Mouse (Mus musculus) right cerebral cortex, postnatal 10 days (tissue): ENCODE measurements at regions not wholly inside any gene's neighbourhood (a gene's known extent, or its start where the extent isn't known, plus 50 kb on each side); places are given as distances from the start of the nearest gene placed in this dataset.

Source experiments
- DNase-seq, 2 experiments: peaks; one replicate each; pipeline ENCODE4 v3.0.0; 2021; ENCODE audit warnings: low spot score in 2 of 2

- no peak for DNase-seq
Measured at GRCm38 (mm10) chr6:147416592-147416991, 59.0 kb upstream of the Ccdc91 start.

- no peak for DNase-seq
Measured at GRCm38 (mm10) chr6:147413713-147414112, 61.9 kb upstream of the Ccdc91 start.

- no peak for DNase-seq
Measured at GRCm38 (mm10) chr6:147397984-147398383, 77.6 kb upstream of the Ccdc91 start.

GRCm38 (mm10) chr6:147391425-147392158 is 84.0 kb upstream of the Ccdc91 start:
- DNase-seq = no peak

GRCm38 (mm10) chr6:147390499-147390898 is 85.1 kb upstream of the Ccdc91 start:
- DNase-seq = no peak

GRCm38 (mm10) chr6:147388727-147389126 is 86.9 kb upstream of the Ccdc91 start:
- DNase-seq = no peak

- DNase-seq = no peak
Measured at GRCm38 (mm10) chr6:147385606-147386005, 90.0 kb upstream of the Ccdc91 start.

- DNase-seq = no peak
Measured at GRCm38 (mm10) chr6:147380519-147380918, 95.1 kb upstream of the Ccdc91 start.

GRCm38 (mm10) chr6:147377679-147378078 is 97.9 kb upstream of the Ccdc91 start:
- no peak for DNase-seq

- peak in 1 of 2 experiments; percentile 35 for DNase-seq
Measured at GRCm38 (mm10) chr6:147371737-147372136, 103.9 kb upstream of the Ccdc91 start.

GRCm38 (mm10) chr6:147371336-147371735 is 104.3 kb upstream of the Ccdc91 start:
- no peak for DNase-seq

GRCm38 (mm10) chr6:147362842-147363241 is 98.9 kb upstream of the Pthlh start:
- DNase-seq = no peak

- DNase-seq = no peak
Measured at GRCm38 (mm10) chr6:147357031-147357430, 93.0 kb upstream of the Pthlh start.

GRCm38 (mm10) chr6:147356570-147356969 is 92.6 kb upstream of the Pthlh start:
- DNase-seq = no peak

GRCm38 (mm10) chr6:147349566-147350237 is 85.7 kb upstream of the Pthlh start:
- no peak for DNase-seq

GRCm38 (mm10) chr6:147348621-147349020 is 84.6 kb upstream of the Pthlh start:
- no peak for DNase-seq

- no peak for DNase-seq
Measured at GRCm38 (mm10) chr6:147341042-147341441, 77.1 kb upstream of the Pthlh start.

GRCm38 (mm10) chr6:147332976-147333375 is 69.0 kb upstream of the Pthlh start:
- no peak for DNase-seq

- DNase-seq = peak; percentile 70 to 86
Measured at GRCm38 (mm10) chr6:147329201-147329600, 65.2 kb upstream of the Pthlh start.

GRCm38 (mm10) chr6:147324336-147324735 is 60.4 kb upstream of the Pthlh start:
- DNase-seq = no peak

GRCm38 (mm10) chr6:147318106-147318505 is 54.1 kb upstream of the Pthlh start:
- no peak for DNase-seq

- DNase-seq = no peak
Measured at GRCm38 (mm10) chr6:147316702-147317468, 52.9 kb upstream of the Pthlh start.

- DNase-seq = no peak
Measured at GRCm38 (mm10) chr6:147316140-147316539, 52.2 kb upstream of the Pthlh start.
